Mouse (Mus musculus): Measurements from ENCODE around the gene Xpo6. TPM values are rescaled to one million over a fixed set of nuclear protein-coding genes. Genes with fewer than 3 reads are reported as not detected.

Xpo6 gene
- polyA plus RNA-seq, 1 experiment from 2014 or later: 76.4 TPM

- no peak overlapping the region for H3K27ac ChIP-seq (ENCODE audit: low read depth, low read length)
- 76% methylated on average over 10 of the region's 10 CpGs for WGBS
- H3K36me3 ChIP-seq (ENCODE audit: control insufficient read depth, insufficient read depth, low read length): no peaks in the 10 kb centered on the region
- H3K4me2 ChIP-seq (ENCODE audit: low read depth, low read length, severe bottlenecking): no peak overlapping the region
- H3K9me3 ChIP-seq (ENCODE audit: control insufficient read depth, low read length): no peaks in the 10 kb centered on the region
- peaks cover 26% of the 10 kb centered on the region for H3K27me3 ChIP-seq (ENCODE audit: control insufficient read depth, insufficient read depth, low read length)
- DNase-seq (ENCODE audit: low spot score) (no peak), ATAC-seq (replicated peaks; ENCODE audit: low FRiP score) (no peak)
- peaks cover 7% of the 10 kb centered on the region; the same call in 1 of the 2 replicates for H3K4me1 ChIP-seq (replicated peaks; ENCODE audit: control insufficient read depth, insufficient read depth, low read length)
- H3K4me3 ChIP-seq (ENCODE audit: low read depth, low read length): no peak overlapping the region
- no peak overlapping the region for H3K9ac ChIP-seq (ENCODE audit: low read length)
Observed at GRCm38 (mm10) chr7:126087602-126088001, 112.7 kb downstream of the Xpo6 start.

- Histone ChIP-seq H3K4me2 (ENCODE audit: low read depth, low read length, severe bottlenecking) (no peak overlapping the region), H3K27me3 (ENCODE audit: control insufficient read depth, insufficient read depth, low read length) (peaks cover 39% of the 10 kb centered on the region), H3K36me3 (ENCODE audit: control insufficient read depth, insufficient read depth, low read length) (no peaks in the 10 kb centered on the region), H3K9ac (ENCODE audit: low read length) (no peak overlapping the region), H3K4me3 (ENCODE audit: low read depth, low read length) (no peak overlapping the region), H3K27ac (ENCODE audit: low read depth, low read length) (peak overlapping the region; percentile 2; the same call in 1 of the 2 replicates), H3K4me1 (replicated peaks; ENCODE audit: control insufficient read depth, insufficient read depth, low read length) (peaks cover 15% of the 10 kb centered on the region; the same call in 1 of the 2 replicates), H3K9me3 (ENCODE audit: control insufficient read depth, low read length) (no peaks in the 10 kb centered on the region)
- ATAC-seq (replicated peaks; ENCODE audit: low FRiP score): peak; percentile 83
- peak; percentile 84 for DNase-seq (ENCODE audit: low spot score)
- WGBS: 3% methylated on average over 6 of the region's 6 CpGs
Observed at GRCm38 (mm10) chr7:126086321-126086741, 114.0 kb downstream of the Xpo6 start.

GRCm38 (mm10) chr7:126085154-126085553 lies 115.1 kb downstream of the Xpo6 start:
- ATAC-seq (replicated peaks; ENCODE audit: low FRiP score) (no peak), DNase-seq (ENCODE audit: low spot score) (peak; percentile 51)
- 92% methylated on average over 9 of the region's 9 CpGs for WGBS
- peaks cover 15% of the 10 kb centered on the region; the same call in 1 of the 2 replicates for H3K4me1 ChIP-seq (replicated peaks; ENCODE audit: control insufficient read depth, insufficient read depth, low read length)
- H3K36me3 ChIP-seq (ENCODE audit: control insufficient read depth, insufficient read depth, low read length): no peaks in the 10 kb centered on the region
- H3K4me3 ChIP-seq (ENCODE audit: low read depth, low read length): no peak overlapping the region
- no peak overlapping the region for H3K27ac ChIP-seq (ENCODE audit: low read depth, low read length)
- no peak overlapping the region for H3K9ac ChIP-seq (ENCODE audit: low read length)
- peaks cover 50% of the 10 kb centered on the region for H3K27me3 ChIP-seq (ENCODE audit: control insufficient read depth, insufficient read depth, low read length)
- no peak overlapping the region for H3K4me2 ChIP-seq (ENCODE audit: low read depth, low read length, severe bottlenecking)
- no peaks in the 10 kb centered on the region for H3K9me3 ChIP-seq (ENCODE audit: control insufficient read depth, low read length)

GRCm38 (mm10) chr7:126083980-126084348 lies 116.3 kb downstream of the Xpo6 start:
- DNase-seq (ENCODE audit: low spot score) (peak; percentile 47), ATAC-seq (replicated peaks; ENCODE audit: low FRiP score) (no peak)
- peaks cover 15% of the 10 kb centered on the region; the same call in 1 of the 2 replicates for H3K4me1 ChIP-seq (replicated peaks; ENCODE audit: control insufficient read depth, insufficient read depth, low read length)
- peaks cover 56% of the 10 kb centered on the region for H3K27me3 ChIP-seq (ENCODE audit: control insufficient read depth, insufficient read depth, low read length)
- WGBS: 16% methylated on average over 4 of the region's 4 CpGs
- no peak overlapping the region for H3K4me3 ChIP-seq (ENCODE audit: low read depth, low read length)
- no peaks in the 10 kb centered on the region for H3K9me3 ChIP-seq (ENCODE audit: control insufficient read depth, low read length)
- no peaks in the 10 kb centered on the region for H3K36me3 ChIP-seq (ENCODE audit: control insufficient read depth, insufficient read depth, low read length)
- H3K4me2 ChIP-seq (ENCODE audit: low read depth, low read length, severe bottlenecking): no peak overlapping the region
- H3K27ac ChIP-seq (ENCODE audit: low read depth, low read length): no peak overlapping the region
- H3K9ac ChIP-seq (ENCODE audit: low read length): no peak overlapping the region

GRCm38 (mm10) chr7:126083341-126083979 lies 116.8 kb downstream of the Xpo6 start:
- H3K9ac ChIP-seq (ENCODE audit: low read length): no peak overlapping the region
- no peak overlapping the region for H3K4me2 ChIP-seq (ENCODE audit: low read depth, low read length, severe bottlenecking)
- no peak overlapping the region for H3K27ac ChIP-seq (ENCODE audit: low read depth, low read length)
- ATAC-seq (replicated peaks; ENCODE audit: low FRiP score): no peak
- DNase-seq (ENCODE audit: low spot score): no peak
- H3K4me3 ChIP-seq (ENCODE audit: low read depth, low read length): no peak overlapping the region
- H3K27me3 ChIP-seq (ENCODE audit: control insufficient read depth, insufficient read depth, low read length): peaks cover 56% of the 10 kb centered on the region
- H3K9me3 ChIP-seq (ENCODE audit: control insufficient read depth, low read length): no peaks in the 10 kb centered on the region
- H3K4me1 ChIP-seq (replicated peaks; ENCODE audit: control insufficient read depth, insufficient read depth, low read length): peaks cover 15% of the 10 kb centered on the region; the same call in 1 of the 2 replicates
- WGBS: 26% methylated on average over 9 of the region's 9 CpGs
- no peaks in the 10 kb centered on the region for H3K36me3 ChIP-seq (ENCODE audit: control insufficient read depth, insufficient read depth, low read length)

- H3K27ac ChIP-seq (ENCODE audit: low read depth, low read length): no peak within 1 kb of the TSS
- no peaks in the 10 kb centered on the region for H3K36me3 ChIP-seq (ENCODE audit: control insufficient read depth, insufficient read depth, low read length)
- H3K9me3 ChIP-seq (ENCODE audit: control insufficient read depth, low read length): no peaks in the 10 kb centered on the region
- H3K4me3 ChIP-seq (ENCODE audit: low read depth, low read length): peak within 1 kb of the TSS; percentile 46
- ATAC-seq (replicated peaks; ENCODE audit: low FRiP score) (no peak), DNase-seq (ENCODE audit: low spot score) (no peak)
- peaks cover 56% of the 10 kb centered on the region for H3K27me3 ChIP-seq (ENCODE audit: control insufficient read depth, insufficient read depth, low read length)
- peak within 1 kb of the TSS; percentile 29 for H3K9ac ChIP-seq (ENCODE audit: low read length)
- 2% methylated on average over 49 of the region's 49 CpGs for WGBS
- peak within 1 kb of the TSS; percentile 95 for H3K4me2 ChIP-seq (ENCODE audit: low read depth, low read length, severe bottlenecking)
- H3K4me1 ChIP-seq (replicated peaks; ENCODE audit: control insufficient read depth, insufficient read depth, low read length): peaks cover 15% of the 10 kb centered on the region; the same call in 1 of the 2 replicates
Observed at GRCm38 (mm10) chr7:126082286-126082741, 118.0 kb downstream of the Xpo6 start, which contains the start of gene Gsg1l. Gsg1l (minus strand) TSS chr7:126082411.

- peak overlapping the region; percentile 29 for H3K9ac ChIP-seq (ENCODE audit: low read length)
- WGBS: under 1% methylated on average over 74 of the region's 80 CpGs
- peak overlapping the region; percentile 95 for H3K4me2 ChIP-seq (ENCODE audit: low read depth, low read length, severe bottlenecking)
- H3K4me1 ChIP-seq (replicated peaks; ENCODE audit: control insufficient read depth, insufficient read depth, low read length): peaks cover 11% of the 10 kb centered on the region; the same call in 1 of the 2 replicates
- no peaks in the 10 kb centered on the region for H3K9me3 ChIP-seq (ENCODE audit: control insufficient read depth, low read length)
- H3K27me3 ChIP-seq (ENCODE audit: control insufficient read depth, insufficient read depth, low read length): peaks cover 53% of the 10 kb centered on the region
- H3K27ac ChIP-seq (ENCODE audit: low read depth, low read length): no peak overlapping the region
- H3K36me3 ChIP-seq (ENCODE audit: control insufficient read depth, insufficient read depth, low read length): no peaks in the 10 kb centered on the region
- DNase-seq (ENCODE audit: low spot score): no peak
- peak overlapping the region; percentile 46 for H3K4me3 ChIP-seq (ENCODE audit: low read depth, low read length)
- no peak for ATAC-seq (replicated peaks; ENCODE audit: low FRiP score)
Observed at GRCm38 (mm10) chr7:126081727-126082285, 118.5 kb downstream of the Xpo6 start.

- H3K27me3 ChIP-seq (ENCODE audit: control insufficient read depth, insufficient read depth, low read length): peaks cover 53% of the 10 kb centered on the region
- H3K9me3 ChIP-seq (ENCODE audit: control insufficient read depth, low read length): no peaks in the 10 kb centered on the region
- peak overlapping the region; percentile 29; the same call in 1 of the 2 replicates for H3K9ac ChIP-seq (ENCODE audit: low read length)
- DNase-seq (ENCODE audit: low spot score) (no peak), ATAC-seq (replicated peaks; ENCODE audit: low FRiP score) (no peak)
- WGBS: 14% methylated on average over 16 of the region's 16 CpGs
- peak overlapping the region; percentile 46 for H3K4me3 ChIP-seq (ENCODE audit: low read depth, low read length)
- no peaks in the 10 kb centered on the region for H3K36me3 ChIP-seq (ENCODE audit: control insufficient read depth, insufficient read depth, low read length)
- H3K4me1 ChIP-seq (replicated peaks; ENCODE audit: control insufficient read depth, insufficient read depth, low read length): peaks cover 7% of the 10 kb centered on the region; the same call in 1 of the 2 replicates
- H3K27ac ChIP-seq (ENCODE audit: low read depth, low read length): no peak overlapping the region
- peak overlapping the region; percentile 95 for H3K4me2 ChIP-seq (ENCODE audit: low read depth, low read length, severe bottlenecking)
Observed at GRCm38 (mm10) chr7:126080949-126081654, 119.2 kb downstream of the Xpo6 start.
